Mouse (Mus musculus) embryonic facial prominence, embryonic 15.5 days (tissue): ENCODE results near the gene Plekhh1. TPM values are rescaled to one million over a fixed set of nuclear protein-coding genes. Genes with fewer than 3 reads are reported as not detected.

Experiments used
- ATAC-seq: fragments of 200-750 bp; cut with Nextera tagmentation; 2 replicates; pipeline ENCODE4 v1.8.0; 2017; ENCODE audit warnings: low read depth, moderate TSS enrichment; ENCODE audit not compliant: insufficient number of reproducible peaks, low FRiP score, low TSS enrichment
- H3K27ac ChIP-seq: fragments of 300-500 bp; sonication (generic); replicated peaks from 2 replicates; pipeline ENCODE4 v1.5.1; 2015; ENCODE audit warnings: mild to moderate bottlenecking, inconsistent platforms
- H3K27me3 ChIP-seq: fragments of 300-500 bp; sonication (generic); 2 replicates; pipeline ENCODE4 v1.6.1; 2015; ENCODE audit warnings: inconsistent platforms
- H3K36me3 ChIP-seq: fragments of 300-500 bp; sonication (generic); 2 replicates; pipeline ENCODE4 v1.6.1; 2015; ENCODE audit warnings: mild to moderate bottlenecking, inconsistent platforms
- H3K4me1 ChIP-seq: fragments of 300-500 bp; sonication (generic); 2 replicates; pipeline ENCODE4 v1.6.1; 2015; ENCODE audit warnings: inconsistent platforms
- H3K4me2 ChIP-seq: fragments of 300-500 bp; sonication (generic); replicated peaks from 2 replicates; pipeline ENCODE4 v1.6.1; 2015; ENCODE audit warnings: mild to moderate bottlenecking, inconsistent platforms
- H3K4me3 ChIP-seq: fragments of 300-500 bp; sonication (generic); replicated peaks from 2 replicates; pipeline ENCODE4 v1.5.1; 2015; ENCODE audit warnings: mild to moderate bottlenecking, inconsistent platforms
- H3K9ac ChIP-seq: fragments of 300-500 bp; sonication (generic); 2 replicates; pipeline ENCODE4 v1.6.1; 2015; ENCODE audit warnings: inconsistent platforms
- H3K9me3 ChIP-seq: fragments of 300-500 bp; sonication (generic); replicated peaks from 2 replicates; pipeline ENCODE4 v1.6.1; 2016; ENCODE audit warnings: inconsistent platforms
- WGBS: fragments of 180-500 bp; shearing (Covaris S2); methylation state at CpG from one replicate; pipeline ENCODE4 v1.1.7; 2015; 5-methylcytosine and 5-hydroxymethylcytosine counted together
- polyA plus RNA-seq: library from polyadenylated mRNA; unstranded; fragments of >200 nt; fragmentation: Nextera tagmentation; extraction: Ambion mirVana; gene quantifications from 2 replicates; pipeline ENCODE4 v1.2.1, GENCODE M21; 2015

Plekhh1 gene
- polyA plus RNA-seq, 1 experiment from 2014 or later = 4.2 TPM

GRCm38 (mm10) chr12:79035349-79035748, 6.4 kb downstream of the Plekhh1 start:
- no peak for ATAC-seq
- Histone ChIP-seq H3K9me3 (no peaks in the 10 kb centered on the region), H3K4me3 (no peak overlapping the region), H3K27me3 (no peaks in the 10 kb centered on the region), H3K36me3 (no peaks in the 10 kb centered on the region), H3K9ac (no peak overlapping the region), H3K27ac (no peak overlapping the region), H3K4me1 (no peaks in the 10 kb centered on the region), H3K4me2 (no peak overlapping the region)
- 22% methylated on average over 3 of the region's 3 CpGs for WGBS

- Histone ChIP-seq H3K27ac (no peak overlapping the region), H3K36me3 (no peaks in the 10 kb centered on the region), H3K9me3 (no peaks in the 10 kb centered on the region), H3K9ac (no peak overlapping the region), H3K4me2 (no peak overlapping the region), H3K4me3 (no peak overlapping the region), H3K27me3 (no peaks in the 10 kb centered on the region), H3K4me1 (no peaks in the 10 kb centered on the region)
- ATAC-seq = no peak
- WGBS = 61% methylated on average over 8 of the region's 8 CpGs
Observed at GRCm38 (mm10) chr12:79039708-79040107, 10.7 kb downstream of the Plekhh1 start.

DNA sequence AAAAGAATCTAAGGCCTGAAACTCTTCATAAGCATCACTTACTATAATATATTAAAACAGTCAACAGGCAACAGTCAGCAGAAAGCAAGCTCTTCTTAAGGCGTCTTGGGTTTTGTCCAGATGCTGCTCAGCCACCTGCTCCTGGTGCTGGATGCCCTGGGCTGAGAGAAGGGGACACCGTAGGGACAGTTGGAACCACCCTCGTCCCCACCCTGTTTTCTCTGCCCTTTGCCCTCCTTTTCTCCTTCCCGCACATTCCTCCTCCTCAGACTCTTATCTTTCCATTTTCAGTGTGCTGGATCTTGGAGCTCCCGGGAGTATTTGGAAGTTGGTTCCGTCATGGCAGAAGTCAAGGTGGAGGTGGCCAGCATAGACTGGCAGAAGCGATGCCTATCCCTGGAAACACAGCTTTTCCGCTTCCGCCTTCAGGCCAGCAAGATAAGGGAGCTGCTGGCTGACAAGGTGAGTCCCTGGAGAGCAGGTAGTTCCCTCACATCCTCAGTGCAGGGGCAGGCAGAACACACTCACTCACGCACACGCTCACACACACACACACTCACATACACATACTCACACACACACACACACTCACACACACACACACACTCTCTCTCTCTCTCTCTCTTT, 11.4 kb downstream of the Plekhh1 start:
- Histone ChIP-seq H3K27me3 (no peaks in the 10 kb centered on the region), H3K4me1 (no peaks in the 10 kb centered on the region), H3K9me3 (no peaks in the 10 kb centered on the region), H3K36me3 (no peaks in the 10 kb centered on the region), H3K4me2 (no peak overlapping the region), H3K27ac (no peak overlapping the region), H3K9ac (no peak overlapping the region), H3K4me3 (no peak overlapping the region)
- no peak for ATAC-seq
- WGBS = 81% methylated on average over 11 of the region's 11 CpGs

- no peaks in the 10 kb centered on the region for H3K4me1 ChIP-seq
- H3K9me3 ChIP-seq = no peaks in the 10 kb centered on the region
- H3K27me3 ChIP-seq = no peaks in the 10 kb centered on the region
- no peak overlapping the region for H3K27ac ChIP-seq
- H3K4me3 ChIP-seq = no peak overlapping the region
- H3K9ac ChIP-seq = no peak overlapping the region
- H3K36me3 ChIP-seq = no peaks in the 10 kb centered on the region
- no peak for ATAC-seq
- H3K4me2 ChIP-seq = no peak overlapping the region
Observed at GRCm38 (mm10) chr12:79041436-79041835, 12.5 kb downstream of the Plekhh1 start.

GRCm38 (mm10) chr12:79044668-79045067, 15.7 kb downstream of the Plekhh1 start:
- H3K4me1 ChIP-seq = no peaks in the 10 kb centered on the region
- no peak overlapping the region for H3K27ac ChIP-seq
- no peak overlapping the region for H3K4me2 ChIP-seq
- no peaks in the 10 kb centered on the region for H3K27me3 ChIP-seq
- H3K9ac ChIP-seq = no peak overlapping the region
- 63% methylated on average over 8 of the region's 8 CpGs for WGBS
- ATAC-seq = peak; percentile 68; the same call in 1 of the 2 replicates
- H3K36me3 ChIP-seq = no peaks in the 10 kb centered on the region
- H3K9me3 ChIP-seq = no peaks in the 10 kb centered on the region
- H3K4me3 ChIP-seq = no peak overlapping the region

- Histone ChIP-seq H3K9me3 (no peaks in the 10 kb centered on the region), H3K27ac (no peak overlapping the region), H3K4me3 (no peak overlapping the region), H3K4me1 (no peaks in the 10 kb centered on the region), H3K4me2 (no peak overlapping the region), H3K36me3 (no peaks in the 10 kb centered on the region), H3K9ac (no peak overlapping the region), H3K27me3 (no peaks in the 10 kb centered on the region)
- WGBS = 50% methylated on average over 6 of the region's 6 CpGs
- ATAC-seq = no peak
Observed at GRCm38 (mm10) chr12:79046171-79046570, 17.2 kb downstream of the Plekhh1 start.

GRCm38 (mm10) chr12:79047203-79047602, 18.2 kb downstream of the Plekhh1 start:
- no peak overlapping the region for H3K4me3 ChIP-seq
- no peak for ATAC-seq
- H3K27me3 ChIP-seq = no peaks in the 10 kb centered on the region
- whole genome bisulfite sequencing = 82% methylated on average over 7 of the region's 7 CpGs
- H3K4me2 ChIP-seq = no peak overlapping the region
- H3K9ac ChIP-seq = no peak overlapping the region
- no peaks in the 10 kb centered on the region for H3K9me3 ChIP-seq
- H3K36me3 ChIP-seq = no peaks in the 10 kb centered on the region
- no peaks in the 10 kb centered on the region for H3K4me1 ChIP-seq
- no peak overlapping the region for H3K27ac ChIP-seq

DNA sequence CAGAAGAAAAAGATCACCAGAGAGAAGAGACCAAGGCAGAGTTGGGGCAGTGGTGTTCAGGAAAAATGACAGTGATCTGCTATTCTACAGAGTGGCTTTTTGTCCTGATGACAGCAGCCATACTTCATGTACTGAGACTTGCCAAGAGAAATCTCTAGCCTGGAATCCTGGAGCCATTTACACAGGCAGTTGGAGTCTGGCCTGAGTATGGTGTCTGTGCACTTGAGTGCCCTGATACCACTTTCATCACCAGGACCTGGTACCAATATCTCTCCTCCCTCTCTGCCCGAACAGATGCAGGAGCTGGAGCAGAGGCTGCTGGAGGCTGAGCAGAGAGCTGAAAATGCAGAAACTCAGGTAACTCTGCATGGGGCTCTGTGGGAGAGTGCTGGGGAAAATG, 19.9 kb downstream of the Plekhh1 start:
- H3K4me2 ChIP-seq = no peak overlapping the region
- H3K9me3 ChIP-seq = no peaks in the 10 kb centered on the region
- ATAC-seq = no peak
- WGBS = 60% methylated on average over 1 of the region's 1 CpGs
- no peak overlapping the region for H3K9ac ChIP-seq
- no peaks in the 10 kb centered on the region for H3K36me3 ChIP-seq
- H3K27me3 ChIP-seq = no peaks in the 10 kb centered on the region
- H3K4me1 ChIP-seq = no peaks in the 10 kb centered on the region
- H3K4me3 ChIP-seq = no peak overlapping the region
- H3K27ac ChIP-seq = no peak overlapping the region

DNA sequence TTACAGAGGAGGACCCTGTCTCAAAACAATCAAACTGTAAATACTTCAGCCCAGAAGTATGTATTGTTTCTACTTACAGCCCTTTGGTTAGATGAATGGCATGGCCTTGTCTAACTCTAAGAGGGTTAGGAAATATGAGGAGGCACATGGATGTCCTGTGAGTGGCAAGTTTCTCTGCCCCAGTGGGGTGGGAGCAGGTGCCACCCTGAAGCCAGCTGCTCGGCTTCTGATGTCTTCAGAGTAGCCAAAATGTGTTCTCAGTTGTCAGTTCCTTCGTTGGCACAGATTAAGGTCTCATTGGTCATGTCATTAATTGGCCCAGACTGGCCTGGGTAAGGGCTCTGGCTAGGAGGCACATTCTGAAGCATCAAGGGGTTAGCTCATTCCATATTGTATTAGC, 20.8 kb downstream of the Plekhh1 start:
- H3K27ac ChIP-seq = no peak overlapping the region
- H3K4me1 ChIP-seq = no peaks in the 10 kb centered on the region
- no peak overlapping the region for H3K4me3 ChIP-seq
- H3K27me3 ChIP-seq = no peaks in the 10 kb centered on the region
- H3K9me3 ChIP-seq = no peaks in the 10 kb centered on the region
- no peak for ATAC-seq
- H3K4me2 ChIP-seq = no peak overlapping the region
- H3K36me3 ChIP-seq = no peaks in the 10 kb centered on the region
- WGBS = 61% methylated on average over 2 of the region's 2 CpGs
- H3K9ac ChIP-seq = no peak overlapping the region

DNA sequence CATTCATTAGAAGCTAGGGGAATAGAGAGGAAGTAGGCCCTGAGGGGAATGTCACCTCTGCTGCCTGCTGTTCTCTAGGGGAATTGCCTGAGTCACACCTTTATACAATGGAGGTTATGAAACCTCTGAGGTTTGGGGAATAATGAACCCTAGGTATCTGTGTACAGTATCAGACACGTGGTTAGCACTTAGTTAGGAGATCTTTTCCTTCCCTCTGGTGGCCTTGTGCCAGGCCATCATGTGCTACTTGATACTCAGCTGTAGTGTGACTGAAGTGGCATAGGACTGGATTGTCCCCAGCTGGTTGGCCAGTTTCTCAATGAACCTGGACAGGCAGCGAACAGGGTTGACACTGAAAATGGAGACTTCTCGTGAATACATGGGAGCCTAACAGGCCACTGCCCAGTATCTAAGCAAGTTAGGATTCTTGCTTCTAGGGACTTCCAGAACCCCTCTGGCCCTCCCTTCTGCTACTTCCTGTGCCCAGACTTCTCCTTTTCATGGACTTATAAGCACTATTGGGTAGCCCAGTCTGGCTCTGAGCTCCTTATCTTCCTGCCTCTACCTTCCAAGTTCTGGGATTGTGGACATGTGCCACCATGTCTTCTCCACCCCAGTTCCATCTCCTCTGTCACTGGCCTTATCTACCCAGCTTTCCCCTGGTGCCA, 21.7 kb downstream of the Plekhh1 start:
- H3K9me3 ChIP-seq = no peaks in the 10 kb centered on the region
- peak; percentile 70 for ATAC-seq
- H3K4me2 ChIP-seq = no peak overlapping the region
- H3K27me3 ChIP-seq = no peaks in the 10 kb centered on the region
- no peak overlapping the region for H3K27ac ChIP-seq
- H3K36me3 ChIP-seq = no peaks in the 10 kb centered on the region
- WGBS = 68% methylated on average over 3 of the region's 3 CpGs
- no peak overlapping the region for H3K4me3 ChIP-seq
- no peaks in the 10 kb centered on the region for H3K4me1 ChIP-seq
- no peak overlapping the region for H3K9ac ChIP-seq

DNA sequence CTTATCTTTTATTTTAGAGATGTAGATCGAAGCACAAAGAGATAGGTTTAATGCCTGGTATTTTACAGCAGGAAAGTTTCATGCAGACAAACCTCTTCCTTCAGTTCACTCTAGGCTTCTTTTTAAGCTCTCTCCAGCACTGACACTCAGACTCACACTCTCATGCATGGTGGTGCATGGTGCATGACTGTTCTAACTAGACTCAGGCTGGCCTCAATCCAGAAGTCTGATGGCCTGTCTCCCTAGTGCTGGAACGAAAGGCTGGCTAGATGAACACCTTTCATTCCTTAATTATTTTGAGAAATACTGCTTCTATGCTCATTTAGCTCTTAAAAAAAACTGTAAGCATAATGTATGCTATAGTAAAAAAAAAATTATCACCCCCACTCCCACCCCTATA, 23.1 kb downstream of the Plekhh1 start:
- no peak overlapping the region for H3K4me3 ChIP-seq
- no peaks in the 10 kb centered on the region for H3K36me3 ChIP-seq
- H3K9ac ChIP-seq = no peak overlapping the region
- WGBS = 91% methylated on average over 2 of the region's 2 CpGs
- ATAC-seq = no peak
- no peaks in the 10 kb centered on the region for H3K4me1 ChIP-seq
- H3K9me3 ChIP-seq = no peaks in the 10 kb centered on the region
- H3K4me2 ChIP-seq = no peak overlapping the region
- no peaks in the 10 kb centered on the region for H3K27me3 ChIP-seq
- no peak overlapping the region for H3K27ac ChIP-seq

GRCm38 (mm10) chr12:79055276-79055675, 26.3 kb downstream of the Plekhh1 start:
- Histone ChIP-seq H3K9me3 (no peaks in the 10 kb centered on the region), H3K4me2 (no peak overlapping the region), H3K27ac (no peak overlapping the region), H3K27me3 (no peaks in the 10 kb centered on the region), H3K4me3 (no peak overlapping the region), H3K36me3 (no peaks in the 10 kb centered on the region), H3K4me1 (no peaks in the 10 kb centered on the region), H3K9ac (no peak overlapping the region)
- WGBS = 86% methylated on average over 7 of the region's 7 CpGs
- ATAC-seq = no peak; the same call in 1 of the 2 replicates
